Mouse (Mus musculus): ENCODE data around the gene Fras1.

- TF ChIP-seq EP300 (optimal IDR thresholded peaks at IDR 0.05) (no peak), CTCF (IDR thresholded peaks at IDR 0.05; ENCODE audit: low read depth) (no peak)
Measured at GRCm38 (mm10) chr5:96554940-96555679, 181.4 kb downstream of the Fras1 start.

All from stomach, postnatal 0 days (tissue).